Mouse (Mus musculus): ENCODE measurements around the gene Sirpb1c.
"Not testable (repeated sequence)": the region's sequence is repeated elsewhere in the genome, so short reads cannot be mapped to it uniquely, and the experiment has no call there.

Sirpb1c gene

DNA sequence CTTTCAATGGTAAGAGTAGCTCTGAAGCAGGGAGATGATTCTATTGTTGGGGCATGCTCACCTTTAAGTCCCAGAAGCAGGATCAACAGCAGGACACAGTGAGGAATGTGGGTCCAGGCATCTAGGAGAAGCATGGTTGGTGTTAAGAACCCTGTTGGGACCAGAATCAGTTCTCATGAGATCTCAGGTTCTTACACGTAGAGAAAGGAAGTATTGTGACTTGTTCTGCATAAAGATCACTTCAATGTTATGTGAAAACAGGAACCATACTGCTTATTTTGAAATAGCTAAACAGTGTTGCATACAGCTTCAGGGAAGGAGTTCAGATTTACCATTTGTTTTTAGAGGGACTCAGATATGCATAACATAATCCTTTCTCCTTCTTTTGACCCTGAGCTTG is at the start of gene Sirpb1c:
Gene Sirpb1c (minus strand): TSS at position 249 of the 400 bp plus-strand sequence.
- not testable (repeated sequence) for DNase-seq (ENCODE audit: low read depth)

DNA sequence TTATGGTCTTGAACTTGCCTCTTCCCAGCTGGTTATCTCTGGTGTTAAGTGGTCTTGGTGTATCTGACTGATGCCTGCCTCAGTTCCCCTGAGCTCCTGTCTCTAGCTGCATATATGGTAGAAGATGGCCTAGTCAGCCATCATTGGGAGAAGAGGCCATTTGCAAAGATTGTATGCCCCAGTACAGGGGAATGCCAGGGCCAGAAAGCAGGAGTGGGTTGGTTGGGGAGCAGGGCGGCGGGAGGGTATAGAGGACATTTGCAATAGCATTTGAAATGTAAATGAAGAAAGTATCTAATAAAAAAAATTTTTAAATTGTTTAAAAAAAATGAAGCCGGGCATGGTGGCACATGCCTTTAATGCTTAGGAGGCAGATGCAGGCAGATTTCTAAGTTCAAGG is 38.1 kb upstream of the Sirpb1c start:
- no peak for DNase-seq (ENCODE audit: low read depth)

DNA sequence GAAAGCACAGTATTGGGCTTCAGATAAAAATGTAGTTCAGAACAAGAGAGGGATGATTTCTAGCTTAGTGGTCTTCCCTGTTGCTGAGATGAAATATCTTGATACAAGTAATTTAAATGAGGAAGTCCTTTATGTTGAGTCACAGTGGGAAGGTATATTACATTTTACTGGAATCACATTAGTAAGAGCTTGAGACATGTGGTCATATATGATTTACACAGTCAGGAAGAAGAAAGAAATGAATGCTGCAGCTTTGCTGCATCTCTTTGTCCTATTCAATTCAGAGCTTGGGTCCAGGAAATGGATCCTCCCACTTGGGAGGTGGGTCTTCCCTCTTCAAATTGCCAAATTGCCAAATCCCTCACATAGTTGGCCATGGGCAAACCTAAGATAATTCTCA is 7.4 kb upstream of the Sirpb1c start:
- not testable (repeated sequence) for DNase-seq (ENCODE audit: low read depth)

DNA sequence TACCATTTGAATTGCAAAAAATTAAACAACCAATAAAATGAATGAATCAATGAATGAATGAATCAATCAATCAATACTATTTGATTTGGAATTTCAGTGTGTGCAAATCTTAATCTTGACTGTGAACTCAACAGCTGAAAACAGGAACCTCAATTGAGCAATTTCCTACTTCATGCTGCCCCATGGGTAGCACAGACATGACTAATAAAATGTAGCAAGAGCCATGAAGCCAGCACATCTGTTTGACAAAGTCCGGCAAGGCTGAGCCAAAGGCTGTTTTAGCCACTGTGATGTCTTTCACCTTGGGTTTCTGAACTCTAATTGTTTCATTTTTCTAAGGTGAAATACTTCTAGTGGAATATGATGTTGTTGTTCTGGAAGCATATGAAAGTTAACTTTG is 1.6 kb upstream of the Sirpb1c start:
- no peak for DNase-seq (ENCODE audit: low read depth)

DNA sequence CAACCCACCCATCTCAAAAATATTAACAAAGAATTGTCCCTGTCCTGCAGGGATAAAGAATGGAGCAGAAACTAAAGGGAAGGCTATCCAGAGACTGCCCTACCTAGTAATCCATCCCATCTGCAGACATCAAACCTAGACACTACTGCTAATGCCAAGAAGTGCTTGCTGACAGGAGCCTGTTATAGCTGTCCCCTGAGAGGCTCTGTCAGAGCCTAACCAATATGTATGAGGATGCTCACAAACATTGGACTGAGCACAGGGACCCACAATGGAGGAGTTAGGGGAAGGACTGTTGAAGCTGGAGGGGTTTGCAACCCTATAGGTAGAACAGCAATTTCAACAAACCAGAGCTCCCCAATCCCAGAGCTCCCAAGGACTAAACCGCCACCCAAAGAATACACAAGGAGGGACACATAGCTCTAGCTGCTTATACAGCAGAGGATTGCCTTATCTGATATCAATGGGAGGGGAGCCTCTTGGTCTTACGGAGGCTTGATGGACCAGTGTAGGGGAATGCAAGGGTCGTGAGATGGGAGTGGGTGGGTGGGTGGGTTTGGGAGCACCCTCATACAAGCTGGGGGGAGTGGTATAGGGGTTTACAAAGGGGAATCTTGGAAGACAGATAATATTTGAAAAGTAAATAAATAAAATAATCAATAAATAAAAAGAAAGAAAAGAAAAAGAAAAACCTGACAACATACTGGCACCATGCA is 838 bp downstream of the Sirpb1c start:
- DNase-seq (ENCODE audit: low read depth), result no peak

DNA sequence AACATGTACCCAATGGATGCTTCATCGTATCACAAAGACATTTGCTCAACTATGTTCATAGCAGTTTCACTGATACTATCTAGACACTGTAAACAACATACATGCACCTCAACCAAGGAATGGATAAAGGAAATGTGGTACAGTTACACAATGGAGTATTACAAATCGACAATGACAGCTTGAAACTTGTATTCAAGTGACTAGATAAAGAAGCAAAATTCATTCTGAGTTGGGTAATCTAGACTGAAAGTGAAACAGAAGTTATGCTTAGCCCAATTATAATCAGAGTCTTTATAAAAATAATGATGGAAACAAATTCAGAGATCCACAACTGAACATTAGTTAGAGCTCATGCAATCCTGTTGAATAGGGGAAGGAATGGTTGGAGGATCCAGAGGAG is 74.7 kb downstream of the Sirpb1c start:
- not testable (repeated sequence) for DNase-seq (ENCODE audit: low read depth)

Measured in naive thymus-derived CD4-positive, alpha-beta T cell, adult 2 months (primary cell).